Mouse (Mus musculus) heart, embryonic 15.5 days (tissue): ENCODE measurements around the gene Dact1. TPM values are rescaled to one million over a fixed set of nuclear protein-coding genes. Genes with fewer than 3 reads are reported as not detected.

Experiments used
- ATAC-seq: fragments of 200-750 bp; cut with Nextera tagmentation; replicated peaks from 2 replicates; pipeline ENCODE4 v1.8.0; 2017; ENCODE audit warnings: low read depth, moderate TSS enrichment; ENCODE audit not compliant: insufficient number of reproducible peaks, insufficient read depth, low FRiP score
- H3K27ac ChIP-seq: fragments of 300-500 bp; sonication (generic); 2 replicates; pipeline ENCODE4 v1.5.1; 2015; ENCODE audit warnings: mild to moderate bottlenecking, inconsistent platforms
- H3K27me3 ChIP-seq: fragments of 300-500 bp; sonication (generic); 2 replicates; pipeline ENCODE4 v1.6.1; 2015; ENCODE audit warnings: inconsistent platforms
- H3K36me3 ChIP-seq: fragments of 300-500 bp; sonication (generic); 2 replicates; pipeline ENCODE4 v1.6.1; 2015; ENCODE audit warnings: mild to moderate bottlenecking, inconsistent platforms
- H3K4me1 ChIP-seq: fragments of 300-500 bp; sonication (generic); replicated peaks from 2 replicates; pipeline ENCODE4 v1.6.1; 2015; ENCODE audit warnings: inconsistent platforms
- H3K4me2 ChIP-seq: fragments of 300-500 bp; sonication (generic); 2 replicates; pipeline ENCODE4 v1.6.1; 2015; ENCODE audit warnings: inconsistent platforms, mild to moderate bottlenecking, moderate library complexity
- H3K4me3 ChIP-seq: fragments of 300-500 bp; sonication (generic); 2 replicates; pipeline ENCODE4 v1.5.1; 2015; ENCODE audit warnings: mild to moderate bottlenecking, inconsistent platforms
- H3K9ac ChIP-seq: fragments of 300-500 bp; sonication (generic); 2 replicates; pipeline ENCODE4 v1.6.1; 2015; ENCODE audit warnings: mild to moderate bottlenecking, inconsistent platforms
- H3K9me3 ChIP-seq: fragments of 300-500 bp; sonication (generic); replicated peaks from 2 replicates; pipeline ENCODE4 v1.6.1; 2016; ENCODE audit warnings: inconsistent platforms
- WGBS: fragments of 180-500 bp; shearing (Covaris S2); methylation state at CpG from one replicate; pipeline ENCODE4 v1.1.7; 2015; ENCODE audit warnings: mixed read lengths; 5-methylcytosine and 5-hydroxymethylcytosine counted together
- polyA plus RNA-seq: library from polyadenylated mRNA; unstranded; fragments of >200 nt; fragmentation: Nextera tagmentation; extraction: Ambion mirVana; gene quantifications from 2 replicates; pipeline ENCODE4 v1.2.1, GENCODE M21; 2015

Dact1 gene
- 8.6 and 12.4 TPM in 2 replicates for polyA plus RNA-seq

DNA sequence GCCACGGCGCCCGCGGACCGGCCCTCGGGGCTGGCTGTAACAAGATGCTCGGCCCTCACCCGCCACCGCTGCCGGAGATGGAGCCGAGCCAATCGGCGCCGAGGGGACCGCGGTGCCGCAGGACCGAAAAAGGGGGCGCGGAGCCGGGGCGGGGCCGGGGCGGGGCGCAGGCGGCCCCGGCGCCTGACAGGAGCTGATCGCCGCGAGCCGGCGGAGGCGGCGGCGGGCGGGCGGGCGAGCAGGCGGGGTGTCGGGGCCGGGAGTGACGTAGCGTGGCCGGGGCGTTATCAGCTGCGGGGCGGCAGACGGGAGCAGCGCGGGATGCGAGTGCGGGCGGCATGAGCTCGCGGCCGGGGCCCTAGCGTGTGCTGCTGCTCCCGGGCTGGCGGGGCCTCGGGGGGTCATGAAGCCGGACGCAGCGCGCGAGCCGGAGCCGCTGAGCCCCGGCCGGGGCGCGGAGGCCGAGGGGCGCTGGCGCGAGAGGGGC lies at the start of gene Dact1:
Gene Dact1 (plus strand): TSS at position 304 of the 487 bp plus-strand sequence.
- H3K27ac ChIP-seq = peak within 1 kb of the TSS; percentile 89
- H3K4me2 ChIP-seq = peak within 1 kb of the TSS; percentile 85
- peak; percentile 87 for ATAC-seq
- under 1% methylated on average over 63 of the region's 76 CpGs for WGBS
- H3K9me3 ChIP-seq = no peaks in the 10 kb centered on the region
- H3K36me3 ChIP-seq = 0 out of 2 replicates have a peak, but pooled peaks cover 2% of the 10 kb centered on the region
- H3K4me1 ChIP-seq = no peaks in the 10 kb centered on the region; the same call in 1 of the 2 replicates
- peak within 1 kb of the TSS; percentile 88 for H3K4me3 ChIP-seq
- 0 out of 2 replicates have a peak, but pooled peaks cover 2% of the 10 kb centered on the region for H3K27me3 ChIP-seq
- peak within 1 kb of the TSS; percentile 82 for H3K9ac ChIP-seq

DNA sequence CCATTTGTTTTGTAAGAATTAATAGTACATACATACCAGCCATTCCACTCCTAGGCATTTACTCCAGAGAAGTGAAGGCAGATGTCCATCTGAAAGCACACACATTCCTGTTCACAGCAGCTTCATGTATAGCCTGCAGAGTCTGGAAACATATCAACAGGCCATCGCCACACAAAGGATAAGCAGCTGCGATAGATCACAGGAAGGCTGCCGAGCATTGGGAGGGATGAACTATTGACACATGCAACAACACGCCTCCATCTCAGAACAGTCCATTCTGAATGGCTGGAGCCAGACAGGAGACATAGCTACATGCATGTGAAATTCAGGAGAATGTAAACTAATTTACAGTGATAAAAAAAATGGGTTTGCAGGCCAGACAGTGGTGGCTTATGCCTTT lies 45.5 kb upstream of the Dact1 start:
- H3K36me3 ChIP-seq = no peaks in the 10 kb centered on the region
- H3K4me1 ChIP-seq = no peaks in the 10 kb centered on the region
- ATAC-seq = no peak
- 0 out of 2 replicates have a peak, but pooled peaks cover 4% of the 10 kb centered on the region for H3K9me3 ChIP-seq
- H3K27me3 ChIP-seq = no peaks in the 10 kb centered on the region
- H3K9ac ChIP-seq = no peak overlapping the region
- H3K4me2 ChIP-seq = no peak overlapping the region
- no peak overlapping the region for H3K27ac ChIP-seq
- WGBS = 64% methylated on average over 4 of the region's 4 CpGs
- no peak overlapping the region for H3K4me3 ChIP-seq

DNA sequence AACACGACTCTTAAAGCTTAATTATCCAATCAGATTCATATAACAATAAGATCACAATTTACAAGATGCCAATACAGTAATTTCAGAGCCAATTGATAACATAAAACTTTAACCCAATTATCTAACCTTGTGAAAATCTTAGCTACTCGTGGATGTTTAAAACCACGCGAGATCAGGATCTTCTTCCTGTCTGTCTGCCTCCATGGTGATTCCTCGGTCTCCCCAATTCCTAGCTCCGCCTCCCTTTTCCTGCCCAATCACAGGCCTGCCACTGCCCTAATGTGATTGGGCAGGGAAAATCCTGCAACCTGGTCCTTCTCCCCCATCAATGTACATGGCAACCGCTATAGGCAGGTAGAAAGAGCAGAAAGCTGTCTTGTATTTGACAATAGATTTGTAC lies 40.3 kb upstream of the Dact1 start:
- ATAC-seq = no peak
- Histone ChIP-seq H3K9me3 (no peaks in the 10 kb centered on the region), H3K36me3 (no peaks in the 10 kb centered on the region), H3K27ac (no peak overlapping the region), H3K4me3 (no peak overlapping the region), H3K9ac (no peak overlapping the region), H3K4me2 (no peak overlapping the region), H3K4me1 (no peaks in the 10 kb centered on the region), H3K27me3 (no peaks in the 10 kb centered on the region)
- 88% methylated on average over 7 of the region's 7 CpGs for WGBS

DNA sequence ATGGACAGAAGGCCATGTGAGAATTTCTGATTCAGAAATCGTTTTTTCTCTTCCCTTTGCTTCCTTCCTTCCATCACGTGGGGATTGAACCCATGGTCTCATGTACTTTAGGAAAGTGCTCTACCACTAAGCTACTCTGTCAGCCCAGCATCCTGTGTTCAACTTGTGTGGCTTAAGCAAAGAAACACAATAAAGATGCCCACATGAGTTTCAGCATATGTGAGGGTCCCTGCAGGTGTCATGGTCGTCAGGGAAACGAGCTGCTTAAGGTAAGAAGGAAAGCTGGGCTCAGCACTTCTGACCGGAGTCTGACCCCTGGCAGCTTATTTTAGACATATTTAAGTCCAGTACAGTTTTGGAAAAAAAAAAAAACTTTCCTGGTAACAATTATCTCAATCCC lies 38.6 kb upstream of the Dact1 start:
- no peak for ATAC-seq
- Histone ChIP-seq H3K9me3 (no peaks in the 10 kb centered on the region), H3K27me3 (no peaks in the 10 kb centered on the region)

DNA sequence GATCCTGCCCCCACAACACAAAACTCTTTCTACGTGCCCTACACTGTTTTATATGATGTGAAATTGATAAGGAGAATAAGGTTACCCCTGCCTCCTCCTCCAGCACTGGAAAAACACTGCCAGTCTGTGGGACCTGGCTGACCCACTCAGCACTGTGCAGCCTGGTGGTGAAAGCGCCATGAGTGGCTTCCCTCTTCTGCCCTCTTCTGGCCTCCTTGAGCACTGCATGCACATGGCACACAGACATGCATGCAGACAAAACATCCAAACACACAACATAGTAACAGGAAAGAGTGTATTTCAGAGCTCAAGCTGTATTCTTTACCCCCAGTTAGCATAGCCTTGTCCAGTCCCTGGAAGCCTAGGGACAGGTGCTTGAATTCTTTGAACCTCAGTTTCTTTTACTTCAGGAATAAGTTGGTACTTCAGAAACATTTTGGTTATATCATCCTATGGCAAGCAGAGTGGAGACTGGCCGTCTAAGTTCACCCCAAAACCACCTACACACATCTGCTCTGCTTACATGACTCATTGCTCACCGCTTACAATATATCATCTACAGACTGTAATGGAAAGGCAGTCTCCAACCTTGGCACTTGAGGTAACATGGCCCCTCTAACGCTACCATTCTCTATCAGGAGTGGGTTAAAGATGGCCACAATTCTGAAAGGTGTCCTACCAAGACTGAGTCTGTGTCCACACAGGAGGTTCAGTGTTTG lies 35.0 kb upstream of the Dact1 start:
- no peak overlapping the region for H3K4me2 ChIP-seq
- H3K9ac ChIP-seq = no peak overlapping the region
- H3K4me3 ChIP-seq = no peak overlapping the region
- no peak for ATAC-seq
- no peaks in the 10 kb centered on the region for H3K36me3 ChIP-seq
- no peak overlapping the region for H3K27ac ChIP-seq
- WGBS = 91% methylated on average over 5 of the region's 5 CpGs
- peaks cover 6% of the 10 kb centered on the region for H3K4me1 ChIP-seq
- no peaks in the 10 kb centered on the region for H3K9me3 ChIP-seq
- H3K27me3 ChIP-seq = no peaks in the 10 kb centered on the region

More for the DNA sequence above, 38.6 kb upstream of the Dact1 start:
- no peak overlapping the region for H3K9ac ChIP-seq
- 79% methylated on average over 5 of the region's 5 CpGs for WGBS
- H3K27ac ChIP-seq = no peak overlapping the region
- no peak overlapping the region for H3K4me3 ChIP-seq
- 0 out of 2 replicates have a peak, but pooled peaks cover under 1% of the 10 kb centered on the region for H3K4me1 ChIP-seq
- no peak overlapping the region for H3K4me2 ChIP-seq
- no peaks in the 10 kb centered on the region for H3K36me3 ChIP-seq

DNA sequence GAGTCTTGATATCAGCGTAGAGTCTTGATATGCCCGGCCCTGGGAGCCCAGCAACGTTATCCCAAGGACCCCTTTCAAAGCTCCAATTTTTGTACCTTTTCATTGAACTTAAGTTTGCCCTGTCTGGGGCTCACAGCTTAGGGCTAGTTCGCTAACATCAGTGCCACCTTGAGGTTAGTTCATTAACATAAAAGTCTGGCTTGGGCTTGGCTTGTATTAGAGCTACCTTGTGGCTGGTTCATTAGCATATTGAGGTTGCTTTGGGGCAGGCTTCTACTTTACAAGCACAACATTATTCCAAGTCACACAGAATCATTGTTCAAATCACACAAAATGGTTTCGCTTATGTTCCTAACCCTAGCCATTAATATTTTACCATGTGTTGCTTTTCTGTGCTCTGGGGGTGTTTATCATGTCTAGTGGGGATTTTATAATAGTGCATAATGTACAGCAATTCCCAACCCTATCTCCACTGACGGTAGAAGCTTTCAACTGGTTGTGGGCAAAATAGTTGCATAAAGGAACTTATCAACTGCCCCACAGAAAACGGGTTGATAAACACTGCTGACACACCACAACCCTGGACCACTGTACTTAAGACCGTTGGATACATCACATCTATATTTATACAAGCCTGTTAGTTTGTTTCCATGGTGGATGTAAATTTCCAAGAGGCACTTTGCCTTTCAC lies 33.6 kb upstream of the Dact1 start:
- no peaks in the 10 kb centered on the region for H3K36me3 ChIP-seq
- H3K27ac ChIP-seq = no peak overlapping the region
- no peak overlapping the region for H3K4me3 ChIP-seq
- H3K4me2 ChIP-seq = no peak overlapping the region
- H3K27me3 ChIP-seq = no peaks in the 10 kb centered on the region
- H3K9ac ChIP-seq = no peak overlapping the region
- no peaks in the 10 kb centered on the region for H3K9me3 ChIP-seq
- WGBS = 66% methylated on average over 8 of the region's 8 CpGs
- H3K4me1 ChIP-seq = peaks cover 7% of the 10 kb centered on the region
- ATAC-seq = no peak

DNA sequence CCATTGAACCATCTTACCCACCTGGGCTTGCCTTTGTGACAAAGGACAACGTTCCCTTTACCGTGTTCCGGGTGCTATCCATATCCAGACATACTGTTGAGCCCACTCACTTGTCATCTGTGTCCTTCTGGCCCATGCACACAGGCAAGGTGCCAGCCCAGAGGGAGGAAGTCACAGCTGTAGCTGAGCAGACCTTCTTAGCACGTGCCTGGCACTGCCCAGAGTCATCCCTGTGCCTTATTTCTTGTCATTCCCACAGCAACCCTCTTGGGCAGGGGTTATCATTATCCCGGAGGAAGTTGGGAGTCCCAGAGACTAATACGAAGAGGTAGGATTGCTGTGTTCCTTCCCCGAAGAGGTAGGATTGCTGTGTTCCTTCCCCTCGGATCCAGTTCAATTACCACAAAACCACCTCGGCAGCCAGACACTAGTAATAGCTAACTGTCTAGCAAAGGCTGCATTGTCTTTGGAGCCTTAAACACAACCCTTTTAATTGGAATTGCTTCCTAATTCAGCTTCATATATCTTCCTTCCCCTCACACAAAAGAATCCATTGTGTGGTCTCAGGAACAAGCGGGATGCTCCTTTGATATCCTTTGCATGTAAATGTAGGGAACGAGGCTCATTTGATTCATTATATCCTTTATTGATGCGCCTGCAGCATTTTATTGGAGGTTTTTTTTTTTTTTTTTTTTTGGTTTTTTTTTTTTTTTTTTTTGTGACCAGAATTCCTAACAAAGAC lies 30.0 kb upstream of the Dact1 start:
- ATAC-seq = no peak
- 62% methylated on average over 12 of the region's 12 CpGs for WGBS
- H3K4me3 ChIP-seq = no peak overlapping the region

DNA sequence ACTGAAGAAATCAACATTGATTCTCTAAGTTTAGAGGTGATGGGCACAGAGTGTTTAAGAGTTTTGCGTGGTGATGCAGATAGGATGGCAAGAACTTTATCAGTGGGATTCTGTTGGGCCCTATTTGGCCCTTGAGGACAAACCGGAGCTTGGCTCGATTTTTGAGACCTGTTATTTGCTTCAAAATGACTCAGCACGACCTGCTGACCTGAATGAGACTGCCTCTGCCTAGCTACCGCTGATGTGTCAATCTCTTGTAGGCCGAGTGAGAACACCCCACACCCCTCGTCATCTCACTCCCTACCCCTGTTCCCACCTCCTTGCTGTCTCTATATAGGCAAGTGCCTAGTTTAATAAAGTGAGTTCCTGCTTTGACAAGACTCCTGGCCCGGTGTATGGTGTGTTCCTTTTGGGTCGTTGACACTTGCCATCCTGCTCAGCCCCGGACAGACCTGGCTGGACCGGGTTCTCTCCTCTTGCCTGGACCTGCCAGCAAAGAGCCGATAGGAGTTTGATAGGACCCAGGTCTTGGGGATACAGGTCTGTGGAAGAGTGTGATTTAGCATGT lies 28.4 kb upstream of the Dact1 start:
- no peak overlapping the region for H3K27ac ChIP-seq
- no peaks in the 10 kb centered on the region for H3K36me3 ChIP-seq
- no peak overlapping the region for H3K4me3 ChIP-seq
- no peaks in the 10 kb centered on the region for H3K27me3 ChIP-seq
- H3K4me1 ChIP-seq = peaks cover 5% of the 10 kb centered on the region
- 82% methylated on average over 12 of the region's 12 CpGs for WGBS
- no peak for ATAC-seq
- no peak overlapping the region for H3K9ac ChIP-seq
- H3K4me2 ChIP-seq = no peak overlapping the region
- peaks cover 7% of the 10 kb centered on the region for H3K9me3 ChIP-seq

More for the DNA sequence above, 30.0 kb upstream of the Dact1 start:
- Histone ChIP-seq H3K4me1 (peaks cover 7% of the 10 kb centered on the region), H3K36me3 (no peaks in the 10 kb centered on the region), H3K4me2 (no peak overlapping the region), H3K9ac (no peak overlapping the region), H3K27ac (no peak overlapping the region), H3K27me3 (no peaks in the 10 kb centered on the region), H3K9me3 (peaks cover 7% of the 10 kb centered on the region)

DNA sequence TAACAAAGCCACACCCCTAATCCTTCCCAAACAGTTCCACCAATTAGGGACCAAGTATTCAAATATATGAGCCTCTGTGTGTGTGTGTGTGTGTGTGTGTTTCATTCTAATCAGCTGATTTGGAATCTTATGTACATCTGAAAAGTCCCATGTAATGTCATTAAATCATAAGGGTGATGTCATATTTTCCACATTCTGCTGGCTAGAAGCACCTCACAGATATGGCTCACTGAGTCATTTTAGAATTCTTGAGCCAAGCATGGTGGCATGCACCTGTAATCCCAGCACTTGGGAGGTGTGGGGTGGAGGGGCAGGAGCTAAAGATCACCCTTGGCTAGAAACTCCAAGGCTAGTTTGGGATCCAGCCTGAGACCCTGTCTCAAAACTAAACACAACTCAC lies 24.3 kb upstream of the Dact1 start:
- no peak overlapping the region for H3K9ac ChIP-seq
- H3K4me1 ChIP-seq = no peaks in the 10 kb centered on the region
- ATAC-seq = no peak
- 0 out of 2 replicates have a peak, but pooled peaks cover 4% of the 10 kb centered on the region for H3K27me3 ChIP-seq
- H3K36me3 ChIP-seq = no peaks in the 10 kb centered on the region
- no peak overlapping the region for H3K27ac ChIP-seq
- no peak overlapping the region for H3K4me3 ChIP-seq
- H3K9me3 ChIP-seq = peaks cover 7% of the 10 kb centered on the region
- H3K4me2 ChIP-seq = no peak overlapping the region

DNA sequence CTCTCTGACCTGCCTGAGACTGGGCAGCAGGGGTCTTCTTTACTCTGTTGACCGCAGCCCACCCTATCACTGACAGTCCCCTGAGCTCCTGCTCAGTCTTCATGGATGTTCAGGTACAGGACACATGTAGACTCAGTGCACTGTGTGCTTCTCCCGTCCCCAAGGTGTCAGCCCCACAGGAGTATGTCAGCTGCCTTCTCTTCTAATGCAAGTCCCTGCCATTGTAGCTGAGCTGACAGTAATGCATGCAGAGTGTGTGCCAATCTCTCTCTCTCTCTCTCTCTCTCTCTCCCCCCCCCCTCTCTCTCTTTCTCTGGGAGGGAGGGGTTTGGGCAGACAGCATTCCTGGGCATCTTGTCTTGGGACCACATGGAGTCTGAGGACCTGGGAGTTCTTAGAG lies 19.2 kb upstream of the Dact1 start:
- WGBS = 67% methylated on average over 2 of the region's 2 CpGs
- H3K4me2 ChIP-seq = no peak overlapping the region
- no peak overlapping the region for H3K4me3 ChIP-seq
- H3K36me3 ChIP-seq = no peaks in the 10 kb centered on the region
- no peak for ATAC-seq
- H3K9ac ChIP-seq = no peak overlapping the region
- peaks cover 5% of the 10 kb centered on the region; the same call in 1 of the 2 replicates for H3K4me1 ChIP-seq
- no peaks in the 10 kb centered on the region for H3K9me3 ChIP-seq
- H3K27me3 ChIP-seq = 0 out of 2 replicates have a peak, but pooled peaks cover 4% of the 10 kb centered on the region
- no peak overlapping the region for H3K27ac ChIP-seq
